19 mouse cellular contexts compared by ENCODE assay signal in the genomic region with DNA sequence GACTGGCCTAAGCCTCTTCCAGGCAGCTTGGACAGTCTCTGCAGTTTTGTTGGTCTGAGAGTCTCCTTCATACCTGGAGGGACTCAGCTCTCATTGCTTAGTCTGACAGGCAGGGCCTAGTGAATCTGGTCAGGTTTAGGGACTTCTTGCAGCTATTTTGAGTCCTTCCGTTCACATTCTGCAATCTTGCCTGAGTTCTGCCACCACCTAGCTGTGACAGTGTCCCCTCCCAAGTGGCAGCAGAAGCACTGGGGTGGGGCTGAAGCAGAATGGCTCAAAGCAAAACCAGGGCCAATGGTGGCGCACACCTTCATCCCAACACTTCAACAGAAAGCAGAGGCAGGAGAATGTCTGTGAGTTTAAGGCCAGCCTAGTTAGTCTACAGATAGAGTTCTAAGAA. TPM values are rescaled to one million over a fixed set of nuclear protein-coding genes. Genes with fewer than 3 reads are reported as not detected.
DNase-seq lines count a peak whose midpoint lies in the region; ATAC-seq and TF ChIP-seq lines count a peak whose summit lies in the region.
"Had no signal": no experiment of that assay in that cellular context is flagged by ENCODE, and none has a peak within 500 bp of the region (broad histone marks: within the 10 kb centered on the region; RNA-seq: fewer than 3 reads in every experiment).

No protein-coding gene starts in this region.

- peak in 1 of 2 experiments; percentile 39; a peak in 2 of 4 replicates for TF ChIP-seq CTCF in CH12.LX (conservative IDR thresholded peaks at IDR 0.05 in 1 of 2, IDR thresholded peaks at IDR 0.05 in 1 of 2; ENCODE audit: low read depth in 2 of 2, low read length in 2 of 2)
- no peak for TF ChIP-seq CTCF in liver, embryonic 14.5 days (IDR thresholded peaks at IDR 0.05; ENCODE audit: low read depth)

- no peak overlapping the region for H3K4me2 ChIP-seq in heart, embryonic 15.5 days
- H3K4me2 ChIP-seq in CH12.LX (ENCODE audit: insufficient read depth, low read depth, poor library complexity, severe bottlenecking), result peak overlapping the region; percentile 77
- H3K4me2 ChIP-seq in liver, embryonic 14.5 days (ENCODE audit: low read depth), result peak overlapping the region; percentile 11
- H3K4me2 ChIP-seq: kidney, embryonic 15.5 days had no signal

- in situ Hi-C loops in CH12.LX (cut with MboI; ENCODE audit: low pct_ligation_motif_present, low pct_unique_long_range_greater_than_20kb, low sequenced_read_pairs), result no loop called here

- peak; percentile 31 for DNase-seq in CD4-positive, CD25-positive, alpha-beta regulatory T cell, adult 2 months (ENCODE audit: low read depth, low spot score)
- DNase-seq in heart, adult 9 months (ENCODE audit: low spot score in 2 of 2), result no peak
- peak; percentile 70 for DNase-seq in CH12.LX (ENCODE audit: extremely low read depth)
- DNase-seq in liver, embryonic 14.5 days (ENCODE audit: low read depth in 3 of 3, low spot score in 3 of 3), result no peak
- no peak for DNase-seq in T-cell, adult 2 months (ENCODE audit: low spot score)
- DNase-seq: cerebellum, postnatal 25 days; gastrocnemius, postnatal 14 days; layer of hippocampus, adult 9-11 months; thymus, postnatal 25 days had no signal

- no peak for ATAC-seq in CD4-positive, CD25-positive, alpha-beta regulatory T cell, adult 4 months
- ATAC-seq in heart, embryonic 15.5 days (replicated peaks; ENCODE audit: insufficient number of reproducible peaks, insufficient read depth, low FRiP score, low read depth), result no peak
- no peak for ATAC-seq in liver, embryonic 14.5 days (ENCODE audit: insufficient read depth)
- no peak for ATAC-seq in erythroid progenitor cell, adult 5-6 weeks (replicated peaks; ENCODE audit: low FRiP score, poor library complexity, severe bottlenecking)
- ATAC-seq: forebrain, embryonic 14.5 days; hindbrain, postnatal 0 days; midbrain, embryonic 13.5 days had no signal

- H3K9ac ChIP-seq in heart, embryonic 15.5 days, result no peak overlapping the region
- 0 out of 2 replicates have a peak overlapping the region, but pooled peaks have one; percentile 33 for H3K9ac ChIP-seq in CH12.LX (ENCODE audit: insufficient read depth, low read depth)
- H3K9ac ChIP-seq in liver, embryonic 14.5 days (replicated peaks), result no peak overlapping the region
- H3K9ac ChIP-seq: embryonic facial prominence, embryonic 12.5 days; kidney, embryonic 15.5 days; lung, embryonic 15.5 days; midbrain, embryonic 13.5 days; neural tube, embryonic 12.5 days had no signal

- dilution Hi-C loops in CH12.LX (cut with MboI; ENCODE audit: extremely low pct_ligation_motif_present, extremely low pct_unique_long_range_greater_than_20kb, low sequenced_read_pairs), result no loop called here

- WGBS in heart, embryonic 15.5 days, result 63% methylated on average over 2 of the region's 2 CpGs
- 33% methylated on average over 2 of the region's 2 CpGs for WGBS in liver, embryonic 14.5 days (ENCODE audit: insufficient replicate concordance)

- H3K27ac ChIP-seq in heart, embryonic 15.5 days, result peak overlapping the region; percentile 18
- peak overlapping the region; percentile 48 for H3K27ac ChIP-seq in CH12.LX (ENCODE audit: insufficient read depth, low read depth)
- H3K27ac ChIP-seq in liver, embryonic 14.5 days, result no peak overlapping the region
- H3K27ac ChIP-seq: embryonic facial prominence, embryonic 12.5 days; hindbrain, postnatal 0 days; kidney, embryonic 15.5 days; lung, embryonic 15.5 days; midbrain, embryonic 13.5 days; neural tube, embryonic 12.5 days had no signal

- peak; percentile 44 for TF ChIP-seq RAD21 in CH12.LX (IDR thresholded peaks at IDR 0.05; ENCODE audit: low read depth, low read length)

- H3K9me3 ChIP-seq in heart, embryonic 15.5 days (replicated peaks), result no peaks in the 10 kb centered on the region
- peaks cover 10% of the 10 kb centered on the region for H3K9me3 ChIP-seq in CH12.LX (replicated peaks; ENCODE audit: low read length)
- no peaks in the 10 kb centered on the region for H3K9me3 ChIP-seq in liver, embryonic 14.5 days (ENCODE audit: control insufficient read depth, low read length)
- H3K9me3 ChIP-seq: embryonic facial prominence, embryonic 12.5 days; kidney, embryonic 15.5 days; lung, embryonic 15.5 days; midbrain, embryonic 13.5 days; neural tube, embryonic 12.5 days had no signal

- H3K4me3 ChIP-seq in heart, embryonic 15.5 days, result no peak overlapping the region
- peak overlapping the region; percentile 5 to 99 (median 24) for H3K4me3 ChIP-seq in CH12.LX (replicated peaks in 1 of 3; ENCODE audit: low read depth in 2 of 3, low read length in 2 of 3, poor library complexity in 1 of 3)
- no peak overlapping the region for H3K4me3 ChIP-seq in liver, embryonic 14.5 days (ENCODE audit: insufficient read depth in 1 of 2, low read depth in 2 of 2, low read length in 2 of 2)
- H3K4me3 ChIP-seq: embryonic facial prominence, embryonic 12.5 days; kidney, embryonic 15.5 days; lung, embryonic 15.5 days; midbrain, embryonic 13.5 days; neural tube, embryonic 12.5 days had no signal

- TF ChIP-seq POLR2A in CH12.LX (IDR thresholded peaks at IDR 0.05; ENCODE audit: low read depth, low read length), result peak; percentile 30; the same call in 1 of the 2 replicates

- no peaks in the 10 kb centered on the region for H3K27me3 ChIP-seq in heart, embryonic 15.5 days
- no peaks in the 10 kb centered on the region for H3K27me3 ChIP-seq in CH12.LX (replicated peaks)
- H3K27me3 ChIP-seq in liver, embryonic 14.5 days (ENCODE audit: control insufficient read depth, insufficient read depth, low read length), result no peaks in the 10 kb centered on the region
- H3K27me3 ChIP-seq: embryonic facial prominence, embryonic 12.5 days; kidney, embryonic 15.5 days; lung, embryonic 15.5 days; midbrain, embryonic 13.5 days; neural tube, embryonic 12.5 days had no signal

- peaks cover 38% of the 10 kb centered on the region for H3K4me1 ChIP-seq in heart, embryonic 15.5 days (replicated peaks)
- H3K4me1 ChIP-seq in CH12.LX (ENCODE audit: control insufficient read depth in 1 of 2, insufficient read depth in 2 of 2), result peaks cover 17 to 60% of the 10 kb centered on the region in 2 experiments
- H3K4me1 ChIP-seq in liver, embryonic 14.5 days (replicated peaks; ENCODE audit: control insufficient read depth in 2 of 2, insufficient read depth in 2 of 2, low read length in 1 of 2), result peaks cover 17 to 28% of the 10 kb centered on the region in 2 experiments

- no peaks in the 10 kb centered on the region for H3K36me3 ChIP-seq in heart, embryonic 15.5 days
- peaks cover 8 to 35% of the 10 kb centered on the region in 2 experiments for H3K36me3 ChIP-seq in CH12.LX (replicated peaks in 1 of 2; ENCODE audit: control insufficient read depth in 1 of 2, insufficient read depth in 1 of 2, low read length in 1 of 2)
- no peaks in the 10 kb centered on the region for H3K36me3 ChIP-seq in liver, embryonic 14.5 days (replicated peaks; ENCODE audit: control insufficient read depth, insufficient read depth, low read depth)
- H3K36me3 ChIP-seq: embryonic facial prominence, embryonic 12.5 days; kidney, embryonic 15.5 days; lung, embryonic 15.5 days; midbrain, embryonic 13.5 days; neural tube, embryonic 12.5 days had no signal

- TF ChIP-seq EP300 in CH12.LX (IDR thresholded peaks at IDR 0.05; ENCODE audit: low read length), result no peak
- TF ChIP-seq EP300 in liver, embryonic 14.5 days (IDR thresholded peaks at IDR 0.05; ENCODE audit: low read depth), result no peak

- peaks cover 77% of the 10 kb centered on the region for H3K79me2 ChIP-seq in CH12.LX (replicated peaks; ENCODE audit: control insufficient read depth, extremely low read depth, insufficient read depth, poor library complexity, severe bottlenecking)

TF ChIP-seq in CH12.LX, 34 proteins besides CTCF, POLR2A, EP300 and RAD21 (continues in another document):
- no peak for TF ChIP-seq ZKSCAN1 (IDR thresholded peaks at IDR 0.05; ENCODE audit: borderline replicate concordance, low read depth, low read length)
- TF ChIP-seq HCFC1 (IDR thresholded peaks at IDR 0.05; ENCODE audit: low read depth, low read length), result no peak
- no peak for TF ChIP-seq KAT2A (IDR thresholded peaks at IDR 0.05; ENCODE audit: insufficient replicate concordance, low read length)
- no peak for TF ChIP-seq MYC (IDR thresholded peaks at IDR 0.05; ENCODE audit: low read depth, low read length)
- TF ChIP-seq MEF2A (IDR thresholded peaks at IDR 0.05; ENCODE audit: borderline replicate concordance, low read depth, low read length), result peak; percentile 91
- no peak for TF ChIP-seq TBP (conservative IDR thresholded peaks at IDR 0.05; ENCODE audit: low read depth, low read length)
- TF ChIP-seq USF2 (conservative IDR thresholded peaks at IDR 0.05; ENCODE audit: low read depth, low read length), result no peak
- no peak for TF ChIP-seq ZNF384 (IDR thresholded peaks at IDR 0.05; ENCODE audit: low read depth, low read length)
- no peak for TF ChIP-seq ZMIZ1 (IDR thresholded peaks at IDR 0.05; ENCODE audit: low read depth, low read length)
- TF ChIP-seq CHD1 (IDR thresholded peaks at IDR 0.05; ENCODE audit: low read depth, low read length), result no peak
- TF ChIP-seq RCOR1 (conservative IDR thresholded peaks at IDR 0.05; ENCODE audit: low read depth, low read length), result no peak

RNA-seq across cellular contexts. Expression of a gene that starts 2.8 kb away (rescaled TPM):
- polyA plus RNA-seq in CD4-positive, CD25-positive, alpha-beta regulatory T cell, adult 4 months (2017; shearing (Covaris generic)), result 10 to 100 TPM; 28.8 to 30.9 TPM
- 103 and 104 TPM in 2 replicates for polyA plus RNA-seq in heart, embryonic 15.5 days (2015; fragmentation: Nextera tagmentation; extraction: Ambion mirVana)
- total RNA-seq in CH12.LX (2012; rRNA removed) (63.6 and 67.7 TPM in 2 replicates), CH12.LX (2014; rRNA removed) (110 and 117 TPM in 2 replicates)
- polyA plus RNA-seq in CH12.LX (2012; ENCODE audit: insufficient read length, low read depth), result 228 and 241 TPM in 2 replicates
- polyA plus RNA-seq in liver, embryonic 14.5 days (2012; rRNA removed), result 15.7 and 22.4 TPM in 2 replicates
- polyA plus RNA-seq in liver, embryonic 14.5 days (2014; fragmentation: Nextera tagmentation; extraction: Ambion mirVana), result 26.0 and 30.1 TPM in 2 replicates
- total RNA-seq in erythroid progenitor cell, adult 5-6 weeks (2015; ENCODE audit: low replicate concordance), result 36.8 and 49.5 TPM in 2 replicates
- total RNA-seq in erythroid progenitor cell, adult 5-6 weeks (2017; ENCODE audit: low replicate concordance), result 10.1 and 29.1 TPM in 2 replicates

RNA-seq across cellular contexts. Expression of a gene that starts 59.7 kb away (rescaled TPM):
- polyA plus RNA-seq in CD4-positive, CD25-positive, alpha-beta regulatory T cell, adult 4 months (2017; shearing (Covaris generic)), result 10 to 100 TPM in 1 of 2 experiments, 1 to 10 TPM in 1; 8.5 to 17.5 TPM
- 36.7 and 38.8 TPM in 2 replicates for polyA plus RNA-seq in heart, embryonic 15.5 days (2015; fragmentation: Nextera tagmentation; extraction: Ambion mirVana)
- 19.0 and 27.4 TPM in 2 replicates for total RNA-seq in CH12.LX (2012; rRNA removed)
- 4.8 and 6.4 TPM in 2 replicates for total RNA-seq in CH12.LX (2014; rRNA removed)
- 13.5 and 15.0 TPM in 2 replicates for polyA plus RNA-seq in CH12.LX (2012; ENCODE audit: insufficient read length, low read depth)
- 11.0 and 13.8 TPM in 2 replicates for polyA plus RNA-seq in liver, embryonic 14.5 days (2012; rRNA removed)
- polyA plus RNA-seq in liver, embryonic 14.5 days (2014; fragmentation: Nextera tagmentation; extraction: Ambion mirVana), result 3.7 and 6.1 TPM in 2 replicates
- total RNA-seq in erythroid progenitor cell, adult 5-6 weeks (2015; ENCODE audit: low replicate concordance), result 32.1 and 36.9 TPM in 2 replicates
- 35.2 and 35.3 TPM in 2 replicates for total RNA-seq in erythroid progenitor cell, adult 5-6 weeks (2017; ENCODE audit: low replicate concordance)

Comparison
In these comparisons a context has a peak if more than half of its experiments do, and no peak if none do; other contexts are left out.
1. DNase-seq: peak in CD4-positive, CD25-positive, alpha-beta regulatory T cell, adult 2 months (single experiment) and CH12.LX (single experiment); none in heart, adult 9 months (0 of 2), liver, embryonic 14.5 days (0 of 3) and T-cell, adult 2 months (single experiment).
2. H3K4me3 ChIP-seq: peak in CH12.LX (3 of 3); none in heart, embryonic 15.5 days (single experiment) and liver, embryonic 14.5 days (0 of 2).